Mouse (Mus musculus) stomach, postnatal 0 days (tissue): ENCODE measurements around the gene Pirb. TPM values are rescaled to one million over a fixed set of nuclear protein-coding genes. Genes with fewer than 3 reads are reported as not detected.
"Not testable (repeated sequence)": the region's sequence is repeated elsewhere in the genome, so short reads cannot be mapped to it uniquely, and the experiment has no call there.

Experiments
- ATAC-seq: fragments of 200-750 bp; cut with Nextera tagmentation; 2 replicates; pipeline ENCODE4 v1.8.0; 2017; ENCODE audit not compliant: low FRiP score, low TSS enrichment
- DNase-seq: peaks from one replicate; pipeline ENCODE4 v3.0.0-alpha.2; 2016; ENCODE audit warnings: low spot score
- H3K27ac ChIP-seq: fragments of 300-500 bp; sonication (generic); replicated peaks from 2 replicates; pipeline ENCODE4 v1.5.1; 2014; ENCODE audit warnings: mild to moderate bottlenecking, control low read depth
- H3K27me3 ChIP-seq: fragments of 300-500 bp; sonication (generic); 2 replicates; pipeline ENCODE4 v1.6.1; 2014; ENCODE audit warnings: low read length; ENCODE audit not compliant: control insufficient read depth, insufficient read depth
- H3K36me3 ChIP-seq: fragments of 300-500 bp; sonication (generic); 2 replicates; pipeline ENCODE4 v1.6.1; 2014; ENCODE audit warnings: low read length, mixed read lengths; ENCODE audit not compliant: control insufficient read depth, insufficient read depth
- H3K4me1 ChIP-seq: fragments of 300-500 bp; sonication (generic); replicated peaks from 2 replicates; pipeline ENCODE4 v1.6.1; 2014; ENCODE audit warnings: antibody characterized with exemption; ENCODE audit not compliant: control insufficient read depth, insufficient read depth
- H3K4me2 ChIP-seq: fragments of 300-500 bp; sonication (generic); replicated peaks from 2 replicates; pipeline ENCODE4 v1.6.1; 2014; ENCODE audit warnings: low read depth, mild to moderate bottlenecking, control low read depth, moderate library complexity
- H3K4me3 ChIP-seq: fragments of 300-500 bp; sonication (generic); 2 replicates; pipeline ENCODE4 v1.5.1; 2014; ENCODE audit warnings: low read depth, low read length, control low read depth
- H3K9ac ChIP-seq: fragments of 300-500 bp; sonication (generic); 2 replicates; pipeline ENCODE4 v1.6.1; 2014; ENCODE audit warnings: mild to moderate bottlenecking, low read length, control low read depth, mixed read lengths
- H3K9me3 ChIP-seq: fragments of 300-500 bp; sonication (generic); 2 replicates; pipeline ENCODE4 v1.6.1; 2016; ENCODE audit warnings: low read length; ENCODE audit not compliant: control insufficient read depth
- CTCF ChIP-seq: IDR thresholded peaks from 2 replicates; pipeline ENCODE4 v1.5.1; 2016; ENCODE audit warnings: antibody characterized with exemption, low read depth, mild to moderate bottlenecking, moderate library complexity
- EP300 ChIP-seq: optimal IDR thresholded peaks from 2 replicates; pipeline ENCODE3; 2016; ENCODE audit warnings: antibody characterized with exemption
- WGBS: fragments of 180-500 bp; shearing (Covaris S2); extraction: QIAGEN DNeasy Blood & Tissue Kit; methylation state at CpG from one replicate; pipeline ENCODE4 v1.1.7; 2014; 5-methylcytosine and 5-hydroxymethylcytosine counted together
- polyA plus RNA-seq: library from polyadenylated mRNA; unstranded; fragments of >200 nt; fragmentation: Nextera tagmentation; extraction: Ambion mirVana; gene quantifications from 2 replicates; pipeline ENCODE4 v1.2.1, GENCODE M21; 2015

Gene Pirb
- polyA plus RNA-seq, 1 experiment from 2014 or later: 0.82 TPM

GRCm38 (mm10) chr7:3703879-3704441, 16.2 kb downstream of the Pirb start, which contains the start of gene Rps9:
Gene Rps9, plus strand, starts transcription at chr7:3703993.
- H3K4me3 ChIP-seq: peak within 1 kb of the TSS; percentile 63
- H3K27ac ChIP-seq: peak within 1 kb of the TSS; percentile 95
- peaks cover 4% of the 10 kb centered on the region; the same call in 1 of the 2 replicates for H3K4me1 ChIP-seq
- ATAC-seq (peak; percentile 95), DNase-seq (peak; percentile 97)
- peak within 1 kb of the TSS; percentile 82 for H3K9ac ChIP-seq
- peak; percentile 20; the same call in 1 of the 2 replicates for TF ChIP-seq CTCF
- TF ChIP-seq EP300: no peak
- H3K27me3 ChIP-seq: no peaks in the 10 kb centered on the region
- peaks cover 10% of the 10 kb centered on the region for H3K36me3 ChIP-seq
- H3K4me2 ChIP-seq: peak within 1 kb of the TSS; percentile 73
- 2% methylated on average over 42 of the region's 42 CpGs for WGBS
- no peaks in the 10 kb centered on the region for H3K9me3 ChIP-seq

- Histone ChIP-seq H3K27me3 (no peaks in the 10 kb centered on the region), H3K9me3 (no peaks in the 10 kb centered on the region), H3K4me2 (peak overlapping the region; percentile 56), H3K9ac (peak overlapping the region; percentile 53), H3K4me1 (peaks cover 4% of the 10 kb centered on the region; the same call in 1 of the 2 replicates), H3K4me3 (peak overlapping the region; percentile 63), H3K27ac (peak overlapping the region; percentile 82), H3K36me3 (peaks cover 14% of the 10 kb centered on the region)
- no peak for DNase-seq
- TF ChIP-seq CTCF (no peak), EP300 (no peak)
- WGBS: 22% methylated on average over 6 of the region's 6 CpGs
- peak; percentile 33 for ATAC-seq
These were observed 16.9 kb downstream of the Pirb start for GRCm38 (mm10) chr7:3703148-3703878.

- Histone ChIP-seq H3K4me2 (no peak overlapping the region), H3K27ac (no peak overlapping the region), H3K4me1 (no peaks in the 10 kb centered on the region), H3K4me3 (no peak overlapping the region), H3K36me3 (peaks cover 15% of the 10 kb centered on the region), H3K9ac (no peak overlapping the region), H3K9me3 (no peaks in the 10 kb centered on the region), H3K27me3 (no peaks in the 10 kb centered on the region)
- WGBS: 93% methylated on average over 6 of the region's 6 CpGs
- DNase-seq: no peak
- no peak for TF ChIP-seq EP300
- no peak for TF ChIP-seq CTCF
- ATAC-seq: no peak
These were observed 21.7 kb downstream of the Pirb start for GRCm38 (mm10) chr7:3698471-3698870.

DNA sequence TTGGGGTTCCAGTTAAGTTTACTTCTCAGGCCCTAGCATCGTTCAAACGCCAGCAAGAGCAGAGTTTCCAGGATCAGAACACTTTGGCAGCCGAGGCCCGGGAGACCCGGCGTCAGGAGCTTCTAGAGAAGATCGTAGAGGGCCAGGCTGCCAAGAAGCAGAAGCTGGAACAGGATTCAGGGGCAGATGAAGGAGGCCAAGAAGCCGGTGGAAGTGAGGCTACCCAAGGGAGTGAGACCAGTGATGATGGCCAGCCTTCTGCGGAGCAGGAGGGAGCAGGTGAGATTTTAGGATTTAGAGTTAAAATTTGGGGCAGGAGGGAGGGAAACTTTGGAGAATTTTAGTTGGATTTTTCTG, 25.3 kb downstream of the Pirb start:
- H3K4me1 ChIP-seq, H3K27me3 ChIP-seq, ATAC-seq, H3K9me3 ChIP-seq, DNase-seq: not testable (repeated sequence)
- WGBS: 3% methylated on average over 9 of the region's 9 CpGs
- peak overlapping the region; percentile 95 for H3K27ac ChIP-seq
- H3K4me2 ChIP-seq: peak overlapping the region; percentile 79
- H3K36me3 ChIP-seq: peaks cover 13% of the 10 kb centered on the region
- H3K4me3 ChIP-seq: peak overlapping the region; percentile 83
- peak overlapping the region; percentile 77 for H3K9ac ChIP-seq

DNA sequence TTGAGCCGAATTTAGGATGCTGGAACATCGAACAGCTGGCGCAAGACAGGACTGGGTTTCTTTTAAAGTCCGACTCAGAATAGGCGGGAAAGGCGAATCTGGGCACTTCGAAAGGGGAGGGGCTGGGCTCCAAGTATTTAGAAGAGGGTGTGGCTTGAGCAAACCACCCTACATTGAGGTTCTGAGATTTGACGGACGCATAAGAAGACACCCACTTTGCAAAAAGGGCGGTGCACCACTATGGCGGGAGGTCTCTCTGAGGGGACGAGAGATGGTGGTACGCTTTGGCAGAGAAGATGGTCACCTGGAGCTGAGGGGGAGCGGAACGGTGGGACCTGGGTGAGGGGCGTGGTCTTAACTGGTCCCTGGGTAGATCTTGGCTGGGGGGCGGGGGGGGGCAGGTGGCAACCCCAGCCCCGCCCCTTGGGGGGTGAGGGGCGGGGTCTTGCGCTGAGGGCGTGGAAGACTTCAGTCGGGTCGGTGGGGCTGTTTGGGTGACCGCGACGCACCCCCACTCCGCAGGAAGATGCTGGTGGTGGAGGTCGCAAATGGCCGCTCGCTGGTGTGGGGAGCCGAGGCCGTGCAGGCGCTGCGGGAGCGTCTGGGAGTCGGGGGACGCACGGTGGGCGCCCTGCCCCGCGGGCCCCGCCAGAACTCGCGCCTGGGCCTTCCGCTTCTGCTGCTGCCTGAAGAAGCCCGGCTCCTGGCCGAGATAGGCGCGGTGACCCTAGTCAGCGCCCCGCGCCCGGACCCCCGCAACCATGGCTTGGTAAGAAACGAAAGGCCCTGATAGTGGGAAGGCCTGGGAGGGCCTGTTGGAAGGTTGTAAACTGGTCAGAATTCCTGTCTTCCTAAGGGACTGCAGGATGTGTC, 25.9 kb downstream of the Pirb start:
- under 1% methylated on average over 41 of the region's 55 CpGs for WGBS
- Histone ChIP-seq H3K9me3 (no peaks in the 10 kb centered on the region), H3K27me3 (no peaks in the 10 kb centered on the region), H3K36me3 (peaks cover 13% of the 10 kb centered on the region), H3K4me3 (peak overlapping the region; percentile 83), H3K4me1 (no peaks in the 10 kb centered on the region), H3K27ac (peak overlapping the region; percentile 95), H3K4me2 (peak overlapping the region; percentile 79), H3K9ac (peak overlapping the region; percentile 77)
- ATAC-seq (peak; percentile 56), DNase-seq (peak; percentile 80)
- TF ChIP-seq EP300 (no peak), CTCF (no peak)

- H3K9me3 ChIP-seq: no peaks in the 10 kb centered on the region
- H3K36me3 ChIP-seq: peaks cover 13% of the 10 kb centered on the region
- no peak for ATAC-seq
- H3K4me2 ChIP-seq: peak overlapping the region; percentile 79
- WGBS: 0% methylated on average over 18 of the region's 18 CpGs
- H3K27me3 ChIP-seq: no peaks in the 10 kb centered on the region
- peak overlapping the region; percentile 95 for H3K27ac ChIP-seq
- peak overlapping the region; percentile 77 for H3K9ac ChIP-seq
- no peak for DNase-seq
- TF ChIP-seq EP300 (no peak), CTCF (no peak)
- H3K4me1 ChIP-seq: no peaks in the 10 kb centered on the region
- H3K4me3 ChIP-seq: peak overlapping the region; percentile 83
These were observed 26.4 kb downstream of the Pirb start for GRCm38 (mm10) chr7:3693809-3694075.
